Mouse (Mus musculus) regulatory T cell (primary cell): ENCODE measurements around the gene Foxe1.

Experiments used
- in situ Hi-C: fragments of 300-600 bp; cut with MboI, MseI; formaldehyde crosslinking; loops from one replicate; pipeline ENCODE4 v1.15.1; 2025; ENCODE audit warnings: high pct_unique_total_duplicates

Gene Foxe1

GRCm38 (mm10) chr4:46347580-46348515 is 4.4 kb downstream of the Foxe1 start:
- in situ Hi-C loops = no loop called here

- in situ Hi-C loops = no loop called here
Observed at GRCm38 (mm10) chr4:46348897-46349296, 5.5 kb downstream of the Foxe1 start.

GRCm38 (mm10) chr4:46349530-46349929 is 6.1 kb downstream of the Foxe1 start:
- in situ Hi-C loops = no loop called here

- in situ Hi-C loops = no loop called here
Observed at GRCm38 (mm10) chr4:46353045-46353444, 9.6 kb downstream of the Foxe1 start.

- in situ Hi-C loops = no loop called here
Observed at GRCm38 (mm10) chr4:46356351-46357133, 13.1 kb downstream of the Foxe1 start.

- in situ Hi-C loops = no loop called here
Observed at GRCm38 (mm10) chr4:46359539-46360253, 16.3 kb downstream of the Foxe1 start.

GRCm38 (mm10) chr4:46361258-46361657 is 17.8 kb downstream of the Foxe1 start:
- in situ Hi-C loops = no loop called here

GRCm38 (mm10) chr4:46364360-46364759 is 21.0 kb downstream of the Foxe1 start:
- in situ Hi-C loops = no loop called here

- in situ Hi-C loops = no loop called here
Observed at GRCm38 (mm10) chr4:46367487-46367959, 24.1 kb downstream of the Foxe1 start.

- in situ Hi-C loops = no loop called here
Observed at GRCm38 (mm10) chr4:46369070-46369469, 25.7 kb downstream of the Foxe1 start.

- in situ Hi-C loops = no loop called here
Observed at GRCm38 (mm10) chr4:46370406-46370805, 27.0 kb downstream of the Foxe1 start.

GRCm38 (mm10) chr4:46371030-46371429 is 27.6 kb downstream of the Foxe1 start:
- in situ Hi-C loops = no loop called here

- in situ Hi-C loops = no loop called here
Observed at GRCm38 (mm10) chr4:46374455-46374854, 31.0 kb downstream of the Foxe1 start.

- in situ Hi-C loops = no loop called here
Observed at GRCm38 (mm10) chr4:46374869-46375368, 31.5 kb downstream of the Foxe1 start.

- in situ Hi-C loops = no loop called here
Observed at GRCm38 (mm10) chr4:46388556-46388955, 45.1 kb downstream of the Foxe1 start.

GRCm38 (mm10) chr4:46389013-46389611 is 45.7 kb downstream of the Foxe1 start, which contains the start of gene Trmo:
Gene Trmo (minus strand): TSS chr4:46389437.
- in situ Hi-C loops = no loop called here

GRCm38 (mm10) chr4:46389612-46390341 is 46.4 kb downstream of the Foxe1 start:
- in situ Hi-C loops = no loop called here

- in situ Hi-C loops = no loop called here
Observed at GRCm38 (mm10) chr4:46390390-46390970, 47.1 kb downstream of the Foxe1 start.

- in situ Hi-C loops = no loop called here
Observed at GRCm38 (mm10) chr4:46394388-46394787, 51.0 kb downstream of the Foxe1 start.

- in situ Hi-C loops = loop anchor here (5.0 kb wide), 1 partner anchor 42 kb away; no protein-coding TSS in a partner anchor
Observed at GRCm38 (mm10) chr4:46395736-46396135, 52.3 kb downstream of the Foxe1 start.
